Mouse (Mus musculus) heart, postnatal 0 days (tissue): ENCODE results near the gene Cmah. TPM values are rescaled to one million over a fixed set of nuclear protein-coding genes. Genes with fewer than 3 reads are reported as not detected.

Experiments used
- ATAC-seq: fragments of 200-750 bp; cut with Nextera tagmentation; 2 replicates; pipeline ENCODE4 v1.8.0; 2017; ENCODE audit warnings: low read depth, moderate number of reproducible peaks, moderate library complexity; ENCODE audit not compliant: insufficient read depth
- DNase-seq: peaks from one replicate; pipeline ENCODE4 v3.0.0-alpha.2; 2016; ENCODE audit warnings: low spot score
- H3K27ac ChIP-seq: fragments of 300-500 bp; sonication (generic); 2 replicates; pipeline ENCODE4 v1.5.1; 2014; ENCODE audit warnings: low read depth, mild to moderate bottlenecking
- H3K27me3 ChIP-seq: fragments of 300-500 bp; sonication (generic); 2 replicates; pipeline ENCODE4 v1.6.1; 2014; ENCODE audit warnings: low read length, mixed read lengths; ENCODE audit not compliant: control insufficient read depth, insufficient read depth
- H3K36me3 ChIP-seq: fragments of 300-500 bp; sonication (generic); replicated peaks from 2 replicates; pipeline ENCODE4 v1.6.1; 2014; ENCODE audit warnings: low read length, mixed read lengths; ENCODE audit not compliant: control insufficient read depth, insufficient read depth
- H3K4me1 ChIP-seq: fragments of 300-500 bp; sonication (generic); 2 replicates; pipeline ENCODE4 v1.6.1; 2014; ENCODE audit warnings: antibody characterized with exemption; ENCODE audit not compliant: control insufficient read depth, insufficient read depth
- H3K4me2 ChIP-seq: fragments of 300-500 bp; sonication (generic); 2 replicates; pipeline ENCODE4 v1.6.1; 2014; ENCODE audit warnings: low read depth, mild to moderate bottlenecking, low read length, moderate library complexity
- H3K4me3 ChIP-seq: fragments of 300-500 bp; sonication (generic); 2 replicates; pipeline ENCODE4 v1.5.1; 2014; ENCODE audit warnings: low read depth, low read length
- H3K9ac ChIP-seq: fragments of 300-500 bp; sonication (generic); replicated peaks from 2 replicates; pipeline ENCODE4 v1.6.1; 2014; ENCODE audit warnings: low read depth, low read length, mixed read lengths
- H3K9me3 ChIP-seq: fragments of 300-500 bp; sonication (generic); replicated peaks from 2 replicates; pipeline ENCODE4 v1.6.1; 2016; ENCODE audit warnings: low read length; ENCODE audit not compliant: control insufficient read depth
- CTCF ChIP-seq: IDR thresholded peaks from 2 replicates; pipeline ENCODE4 v1.5.1; 2016; ENCODE audit warnings: antibody characterized with exemption, control low read depth, low read depth
- EP300 ChIP-seq: IDR thresholded peaks from 2 replicates; pipeline ENCODE4 v1.6.1; 2016; ENCODE audit warnings: antibody characterized with exemption, low read depth
- WGBS: fragments of 180-500 bp; shearing (Covaris S2); extraction: QIAGEN DNeasy Blood & Tissue Kit; methylation state at CpG from one replicate; pipeline ENCODE4 v1.1.7; 2014; 5-methylcytosine and 5-hydroxymethylcytosine counted together
- polyA plus RNA-seq: library from polyadenylated mRNA; unstranded; fragments of >200 nt; fragmentation: Nextera tagmentation; extraction: Ambion mirVana; gene quantifications from 2 replicates; pipeline ENCODE4 v1.2.1, GENCODE M21; 2015
- total RNA-seq: library from RNA; depleted of rRNA; stranded (reverse); fragments of >200 nt; gene quantifications from 2 replicates; pipeline ENCODE4 v1.2.3, GENCODE M21; 2014; ENCODE audit warnings: low replicate concordance

The Cmah gene
- total and polyA plus RNA-seq, 2 experiments from 2014 or later, result 0.15 TPM; not detected in 1

DNA sequence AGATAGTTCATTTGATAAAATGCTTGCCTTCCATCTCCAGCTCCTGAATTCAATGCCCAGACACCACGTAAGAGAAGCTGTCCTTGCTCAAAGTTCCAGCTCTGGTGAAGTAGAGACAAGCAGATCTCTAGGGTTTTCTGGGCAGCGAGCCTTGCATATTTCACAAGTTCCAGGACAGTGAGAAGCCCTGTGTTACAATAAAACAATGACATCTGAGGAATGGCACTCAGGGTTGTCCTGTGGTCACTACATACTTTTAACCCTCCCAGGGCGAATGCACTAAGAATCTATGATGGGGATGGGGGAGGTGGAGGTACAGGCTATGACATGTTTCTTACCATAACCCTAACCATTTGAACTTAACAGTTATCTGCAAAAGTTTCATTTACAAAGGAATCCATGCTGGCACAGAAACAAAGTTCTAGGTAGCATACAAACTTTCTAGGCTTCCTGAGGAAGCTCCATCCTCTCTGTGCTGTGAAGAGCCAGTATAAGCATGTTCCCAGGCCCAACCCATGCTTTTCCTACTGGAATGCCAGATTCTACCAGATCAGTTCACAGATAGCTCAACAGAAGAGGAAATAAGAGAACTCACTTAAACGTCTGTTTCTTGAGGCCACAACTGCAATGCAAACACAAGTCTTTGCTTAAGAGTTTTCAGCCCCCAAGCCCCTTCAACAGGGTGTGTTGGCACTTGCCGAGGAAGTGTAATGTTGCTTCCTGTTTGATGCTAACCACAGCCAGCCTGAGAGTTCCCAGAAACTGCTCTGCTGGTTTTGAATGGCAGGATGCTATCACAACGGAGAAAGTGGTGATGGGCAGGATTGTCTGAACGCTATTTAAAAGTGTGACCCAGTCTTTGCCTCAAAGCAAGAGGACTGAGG lies 48.4 kb downstream of the Cmah start:
- H3K4me3 ChIP-seq, result no peak overlapping the region
- no peaks in the 10 kb centered on the region for H3K36me3 ChIP-seq
- ATAC-seq, result peak; percentile 90
- no peaks in the 10 kb centered on the region for H3K9me3 ChIP-seq
- peak; percentile 67 for DNase-seq
- TF ChIP-seq CTCF (no peak), EP300 (no peak)
- no peak overlapping the region for H3K4me2 ChIP-seq
- WGBS, result 33% methylated on average over 7 of the region's 7 CpGs
- H3K9ac ChIP-seq, result no peak overlapping the region
- no peaks in the 10 kb centered on the region for H3K27me3 ChIP-seq
- H3K4me1 ChIP-seq, result peaks cover 9% of the 10 kb centered on the region; the same call in 1 of the 2 replicates
- H3K27ac ChIP-seq, result peak overlapping the region; percentile 58; the same call in 1 of the 2 replicates

DNA sequence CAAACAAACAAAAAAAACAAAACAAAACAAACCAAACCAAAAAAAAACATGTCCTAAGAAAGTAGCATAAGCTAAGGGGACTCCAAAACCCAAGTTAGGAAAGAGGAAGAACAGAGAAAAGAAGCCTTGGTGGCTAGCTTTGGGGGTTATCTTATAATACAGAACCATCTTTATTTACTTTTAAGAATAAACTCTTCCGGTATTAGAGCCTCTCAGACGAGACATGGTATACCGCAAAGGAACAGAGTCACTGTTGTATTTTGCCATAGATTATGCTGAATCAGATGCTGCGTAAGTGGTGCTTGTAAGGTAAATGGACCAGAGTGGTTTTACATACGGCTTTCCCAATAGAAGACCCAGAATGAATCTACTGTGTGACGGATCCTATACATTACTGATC lies 53.5 kb downstream of the Cmah start:
- H3K27ac ChIP-seq, result no peak overlapping the region
- ATAC-seq (no peak), DNase-seq (no peak)
- TF ChIP-seq EP300 (no peak), CTCF (no peak)
- H3K4me3 ChIP-seq, result no peak overlapping the region
- 80% methylated on average over 6 of the region's 6 CpGs for WGBS
- H3K36me3 ChIP-seq, result no peaks in the 10 kb centered on the region
- H3K4me1 ChIP-seq, result peaks cover 3% of the 10 kb centered on the region; the same call in 1 of the 2 replicates
- H3K9ac ChIP-seq, result no peak overlapping the region
- H3K9me3 ChIP-seq, result no peaks in the 10 kb centered on the region
- H3K4me2 ChIP-seq, result no peak overlapping the region
- H3K27me3 ChIP-seq, result no peaks in the 10 kb centered on the region

DNA sequence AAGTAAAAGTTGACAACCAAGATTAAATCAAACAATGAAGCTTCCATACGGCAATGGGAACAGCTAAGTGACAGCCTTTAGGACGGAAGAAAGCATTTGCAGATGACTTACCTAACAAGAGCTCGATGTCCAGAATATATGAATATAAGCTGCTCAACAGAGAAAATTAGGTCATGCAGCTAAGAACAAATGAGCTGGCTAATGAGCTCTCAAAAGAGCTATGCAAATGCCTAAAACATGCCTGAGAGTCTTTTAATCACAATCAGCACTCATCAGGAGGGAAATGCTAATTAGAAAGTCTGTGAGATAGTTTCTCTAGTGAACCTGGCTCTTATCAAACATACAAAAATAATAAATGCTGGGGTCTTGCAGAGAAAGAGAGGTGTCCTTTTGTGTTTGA lies 56.7 kb downstream of the Cmah start:
- H3K4me2 ChIP-seq, result no peak overlapping the region
- no peak for TF ChIP-seq CTCF
- TF ChIP-seq EP300, result no peak
- no peaks in the 10 kb centered on the region for H3K4me1 ChIP-seq
- DNase-seq (no peak), ATAC-seq (no peak)
- no peaks in the 10 kb centered on the region for H3K27me3 ChIP-seq
- no peaks in the 10 kb centered on the region for H3K9me3 ChIP-seq
- no peak overlapping the region for H3K4me3 ChIP-seq
- H3K9ac ChIP-seq, result no peak overlapping the region
- WGBS, result 77% methylated on average over 3 of the region's 3 CpGs
- H3K27ac ChIP-seq, result no peak overlapping the region
- no peaks in the 10 kb centered on the region for H3K36me3 ChIP-seq

DNA sequence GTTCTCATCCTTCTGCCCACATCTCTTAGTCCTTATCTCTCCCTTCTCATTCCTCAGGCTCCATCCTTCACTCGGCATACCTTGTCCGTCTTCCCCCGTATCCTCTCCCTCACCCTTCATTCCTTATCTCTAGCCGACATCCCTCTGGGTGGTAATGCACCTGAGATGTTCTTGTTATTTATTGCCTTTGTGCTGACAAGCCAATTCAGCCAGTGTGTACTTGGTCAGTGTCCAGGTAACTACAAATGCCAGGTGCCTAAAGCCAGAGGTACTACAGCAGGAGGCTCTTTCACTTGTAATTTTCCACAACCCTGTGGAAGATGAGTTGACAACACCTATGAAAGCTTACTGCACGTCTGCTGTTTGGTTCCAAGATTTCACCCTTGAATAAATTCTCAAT lies 64.7 kb downstream of the Cmah start:
- H3K9ac ChIP-seq, result no peak overlapping the region
- no peaks in the 10 kb centered on the region for H3K9me3 ChIP-seq
- no peak for ATAC-seq
- no peaks in the 10 kb centered on the region; the same call in 1 of the 2 replicates for H3K4me1 ChIP-seq
- 68% methylated on average over 5 of the region's 5 CpGs for WGBS
- no peak overlapping the region for H3K4me3 ChIP-seq
- no peak overlapping the region for H3K27ac ChIP-seq
- no peak for DNase-seq
- no peak overlapping the region for H3K4me2 ChIP-seq
- TF ChIP-seq CTCF (no peak), EP300 (no peak)
- H3K36me3 ChIP-seq, result no peaks in the 10 kb centered on the region
- no peaks in the 10 kb centered on the region for H3K27me3 ChIP-seq

DNA sequence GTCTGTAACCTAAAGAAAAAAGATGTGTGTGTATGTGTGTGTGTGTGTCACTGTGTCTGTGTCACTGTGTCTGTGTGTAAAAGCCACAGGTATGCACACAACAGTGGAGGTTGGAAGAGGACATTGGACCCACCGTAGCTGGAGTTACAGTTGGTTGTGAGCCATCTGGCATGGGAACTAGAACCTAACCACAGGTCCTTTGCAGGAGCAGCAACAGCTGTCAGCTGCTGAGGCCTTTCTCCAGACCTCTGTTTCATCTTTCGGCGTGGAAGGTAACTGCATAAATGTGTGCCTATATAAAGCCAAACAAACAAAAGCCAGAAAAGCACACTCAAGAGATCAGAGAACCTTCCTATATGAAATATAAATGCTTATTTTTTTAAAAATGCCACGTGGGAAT lies 65.5 kb downstream of the Cmah start:
- 60% methylated on average over 4 of the region's 4 CpGs for WGBS
- Histone ChIP-seq H3K9me3 (no peaks in the 10 kb centered on the region), H3K27me3 (no peaks in the 10 kb centered on the region), H3K4me3 (no peak overlapping the region), H3K4me1 (no peaks in the 10 kb centered on the region; the same call in 1 of the 2 replicates), H3K9ac (no peak overlapping the region), H3K36me3 (no peaks in the 10 kb centered on the region), H3K4me2 (no peak overlapping the region), H3K27ac (peak overlapping the region; percentile 20; the same call in 1 of the 2 replicates)
- TF ChIP-seq CTCF, result no peak
- DNase-seq (no peak), ATAC-seq (no peak)
